Mouse (Mus musculus) cerebellum, postnatal 10 days (tissue): ENCODE measurements at regions not wholly inside any gene's neighbourhood (a gene's known extent, or its start where the extent isn't known, plus 50 kb on each side); places are given as distances from the start of the nearest gene placed in this dataset.
"Not testable (repeated sequence)": the region's sequence is repeated elsewhere in the genome, so short reads cannot be mapped to it uniquely, and the experiment has no call there.

Experiments
- DNase-seq, 2 experiments: peaks; one replicate each; pipeline ENCODE4 v3.0.0; 2021; ENCODE audit warnings: mixed read lengths in 2 of 2

DNA sequence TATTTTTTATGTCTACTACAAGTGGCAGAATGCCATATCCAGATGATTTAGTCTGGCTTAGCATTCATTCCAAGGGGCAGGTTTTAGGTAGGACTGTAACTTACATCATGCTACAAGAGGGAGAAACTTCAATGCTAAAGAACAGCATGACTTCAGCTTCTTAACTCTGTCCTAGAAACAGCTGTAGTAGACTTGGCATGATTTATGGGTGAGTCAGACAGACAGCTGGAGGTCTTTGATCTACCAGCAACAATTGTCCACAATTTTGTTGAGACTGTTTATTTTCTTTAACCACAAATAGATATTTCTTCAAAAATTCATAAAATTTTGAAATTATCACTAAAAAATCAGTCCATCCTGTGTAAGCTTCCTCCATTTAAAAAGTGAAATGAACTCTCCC lies 781.7 kb upstream of the Man1a start:
- DNase-seq: no peak

DNA sequence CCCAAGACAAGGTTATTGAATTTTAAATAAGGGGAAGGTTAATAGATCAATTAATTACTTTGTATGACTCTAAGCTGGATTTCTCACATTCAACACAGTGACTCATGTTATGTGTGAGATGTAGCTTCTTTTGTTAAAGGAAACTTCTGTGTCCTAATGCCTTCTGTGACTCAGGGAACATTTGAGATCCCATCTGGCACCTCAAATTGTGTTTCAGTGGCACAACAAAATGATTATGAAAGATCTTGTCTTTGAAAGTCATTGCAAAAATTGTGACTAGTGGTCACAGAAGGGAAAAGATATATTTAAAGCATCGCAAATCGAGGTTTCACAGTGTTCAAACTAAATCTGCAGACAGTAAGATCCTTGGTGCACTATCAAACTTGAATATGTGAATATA lies 765.2 kb upstream of the Man1a start:
- no peak for DNase-seq

DNA sequence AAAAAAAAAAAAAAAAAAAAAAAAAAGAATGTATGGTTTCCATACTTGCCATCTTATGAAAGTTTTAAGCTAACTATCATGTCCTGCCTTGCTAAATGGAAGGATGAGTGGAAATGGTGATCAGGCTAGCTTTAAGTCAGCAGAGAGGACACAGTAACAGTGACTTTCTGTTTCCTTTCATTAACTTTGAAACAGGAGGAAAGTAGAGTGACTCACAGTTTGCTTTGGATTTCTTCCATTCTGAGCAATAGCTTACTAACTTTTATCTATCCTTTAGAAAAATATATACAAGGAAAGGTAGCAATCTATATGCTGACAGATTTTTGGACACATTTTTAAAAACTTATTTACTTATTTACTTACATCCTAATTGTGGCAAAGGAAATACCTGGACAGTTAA lies 762.6 kb upstream of the Man1a start:
- DNase-seq: no peak

DNA sequence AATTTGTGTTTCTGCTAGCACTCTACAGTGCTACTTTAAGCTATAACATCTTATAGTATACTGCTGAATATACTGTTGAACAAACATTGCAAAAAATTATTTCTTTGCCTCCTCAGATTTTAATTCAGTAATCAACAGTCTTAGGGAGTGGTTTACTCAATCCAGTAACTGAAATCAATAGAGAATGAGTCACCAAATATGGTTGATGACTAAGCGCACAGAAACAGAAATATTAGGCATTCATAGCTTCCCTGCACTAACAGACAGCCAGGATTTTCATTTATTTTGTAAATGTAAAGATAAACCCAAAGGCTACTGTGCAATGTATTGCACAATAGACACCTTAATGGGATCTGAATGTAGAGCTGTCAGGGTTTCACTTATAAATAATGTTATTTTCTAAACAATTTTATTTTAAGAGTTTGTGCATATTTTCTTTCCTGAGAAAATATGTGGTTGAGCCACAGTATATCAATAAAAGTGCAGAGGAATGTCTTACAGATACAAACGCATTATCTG lies 738.3 kb upstream of the Man1a start:
- no peak for DNase-seq

DNA sequence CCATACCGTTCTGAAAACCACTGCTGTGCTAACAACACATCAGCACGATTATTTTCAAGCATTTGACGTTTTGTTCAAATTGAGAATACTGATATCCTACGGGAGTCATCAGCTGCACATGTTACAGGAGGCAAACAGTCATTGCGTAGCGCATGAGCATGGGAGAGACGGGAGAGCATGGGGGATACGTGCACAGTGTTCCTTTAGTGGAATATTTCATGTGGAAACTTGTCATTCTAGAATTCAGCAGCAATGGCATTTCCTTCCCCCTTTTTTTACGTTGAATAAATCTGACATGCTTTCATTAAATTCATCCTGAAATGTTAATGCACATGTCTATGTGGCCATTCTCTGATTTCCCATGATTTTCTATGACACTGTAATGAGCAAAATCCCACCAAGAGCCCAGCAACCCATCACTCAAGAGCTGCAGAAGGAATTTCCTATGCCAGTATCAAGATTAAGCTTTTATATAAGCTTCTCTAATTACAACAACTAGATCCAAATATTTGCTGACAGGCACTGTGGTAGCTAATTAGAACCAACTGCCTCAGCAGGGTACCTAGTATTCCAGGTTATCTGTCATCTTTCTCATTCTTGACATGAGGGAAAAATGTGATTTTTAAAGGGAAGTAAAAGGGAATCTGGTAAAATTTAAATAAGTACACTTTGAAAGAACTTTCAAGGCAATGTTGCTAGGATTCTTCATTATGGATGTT lies 723.2 kb upstream of the Man1a start:
- DNase-seq: peak in 1 of 2 experiments; percentile 2

DNA sequence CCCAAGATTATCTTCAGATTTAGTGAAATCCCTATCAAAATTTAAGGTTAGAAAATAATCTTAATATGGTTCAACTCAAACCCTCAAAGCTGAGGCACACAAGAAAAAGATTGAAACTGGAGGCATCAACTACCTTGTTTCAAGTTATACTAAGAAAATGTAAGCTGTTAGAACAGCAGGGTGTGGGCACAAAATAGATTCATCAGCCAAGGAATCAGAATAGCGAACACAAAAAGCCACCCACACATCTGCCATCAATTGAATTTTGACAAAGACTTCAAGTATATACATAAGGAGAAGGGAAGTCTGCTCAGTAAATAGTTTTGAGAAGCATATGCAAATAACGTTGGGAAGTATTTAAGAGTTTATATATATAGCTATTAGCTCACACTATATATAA lies 720.9 kb upstream of the Man1a start:
- no peak for DNase-seq

DNA sequence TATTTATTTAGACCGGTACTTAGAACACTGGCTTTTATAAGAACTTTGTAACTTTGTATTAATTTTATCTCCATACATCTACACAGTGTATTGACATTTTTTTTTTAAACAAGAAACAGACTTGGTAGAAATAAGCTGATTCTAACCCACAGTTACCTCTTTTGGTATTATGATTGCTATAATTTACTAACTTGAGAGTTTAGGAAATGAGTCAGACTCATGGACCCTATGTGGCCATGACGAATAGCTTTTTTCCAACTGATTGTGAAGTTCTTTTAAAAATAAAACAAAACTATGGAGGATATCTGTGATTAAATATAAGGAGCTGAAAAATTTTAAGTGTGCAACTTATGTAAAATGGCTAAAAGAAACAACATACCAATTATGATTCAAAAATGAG lies 684.7 kb upstream of the Man1a start:
- DNase-seq: no peak

DNA sequence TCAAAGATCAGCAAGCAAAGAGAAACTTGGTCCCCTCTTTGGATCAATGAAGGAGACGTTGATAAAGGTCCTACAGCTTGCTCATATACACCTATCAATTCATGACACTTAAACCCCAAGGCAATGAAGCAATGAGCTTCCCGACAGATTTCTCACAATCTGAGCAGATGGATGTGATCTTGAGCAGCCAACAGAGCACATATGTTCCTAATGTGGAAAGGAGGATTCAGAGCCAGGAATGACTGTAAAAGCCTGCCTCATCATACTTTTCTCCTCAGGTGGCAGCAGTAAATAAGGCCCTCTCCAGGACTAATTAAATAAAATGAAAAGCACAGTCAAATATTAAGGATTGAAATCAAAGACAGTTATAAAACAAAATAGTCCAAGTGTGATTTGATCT lies 672.8 kb upstream of the Man1a start:
- DNase-seq: peak; percentile 22 to 32

DNA sequence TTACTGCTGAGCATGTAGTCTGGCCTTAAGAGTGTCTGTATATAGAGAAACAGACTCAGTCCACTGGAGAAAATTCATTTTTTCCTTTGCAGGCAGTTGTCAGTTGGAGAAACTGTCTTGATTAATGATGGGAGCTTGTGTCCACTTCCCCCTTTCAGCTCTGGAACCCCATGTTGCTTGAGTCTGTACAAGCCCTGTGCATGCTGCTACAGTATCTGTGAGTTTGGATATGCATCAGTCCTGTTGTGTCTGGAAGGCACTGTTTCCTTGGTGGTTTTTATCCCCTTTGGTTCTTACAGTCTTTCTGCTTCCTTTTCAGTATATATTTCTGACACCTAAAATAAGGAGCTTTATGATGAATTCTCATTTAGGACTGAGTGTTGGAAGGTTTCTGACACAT lies 660.7 kb upstream of the Man1a start:
- no peak for DNase-seq

DNA sequence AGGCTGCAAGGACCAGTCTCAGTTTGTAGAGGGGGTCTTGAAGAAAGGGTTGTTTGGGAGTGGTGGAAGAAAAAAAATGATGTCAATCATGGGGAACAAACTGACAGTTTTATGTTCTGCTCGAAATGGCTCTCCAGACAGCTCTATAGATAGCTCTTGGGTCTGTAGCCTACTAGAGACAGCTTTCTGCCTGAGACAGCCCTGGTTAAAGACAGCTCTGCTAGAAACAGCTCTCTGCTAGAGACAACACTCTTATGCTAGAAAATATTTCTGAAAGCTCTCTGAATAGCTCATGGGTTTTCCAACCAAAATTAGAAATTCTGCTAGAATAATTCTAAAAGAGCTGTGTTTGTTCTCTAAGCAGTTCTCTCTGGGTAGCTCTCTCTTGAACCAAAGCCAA lies 636.3 kb upstream of the Man1a start:
- no peak for DNase-seq

DNA sequence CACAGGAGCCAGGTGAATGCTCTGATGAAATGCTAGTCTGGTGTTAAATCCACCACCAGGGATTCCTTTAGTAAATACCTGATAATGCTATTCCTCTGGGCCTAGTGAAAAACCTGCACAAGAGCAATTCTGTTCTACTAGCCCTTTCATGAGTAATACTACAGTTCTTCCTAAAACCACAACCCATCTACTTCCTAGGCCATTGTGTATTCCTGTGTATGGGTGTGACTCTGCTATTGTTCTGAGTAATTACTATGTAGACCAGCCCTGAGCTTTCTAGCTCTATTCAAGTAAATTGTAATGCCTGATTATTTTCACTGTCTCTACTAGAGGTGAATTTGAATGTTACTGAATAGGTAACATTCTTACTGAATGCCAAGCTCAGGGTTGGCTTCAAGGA lies 591.4 kb upstream of the Man1a start:
- not testable (repeated sequence) for DNase-seq
